Mouse (Mus musculus): ENCODE data around the gene Tns1. TPM values are rescaled to one million over a fixed set of nuclear protein-coding genes. Genes with fewer than 3 reads are reported as not detected.

The Tns1 gene
- polyA plus RNA-seq, 1 experiment from 2014 or later: 65.4 TPM

DNA sequence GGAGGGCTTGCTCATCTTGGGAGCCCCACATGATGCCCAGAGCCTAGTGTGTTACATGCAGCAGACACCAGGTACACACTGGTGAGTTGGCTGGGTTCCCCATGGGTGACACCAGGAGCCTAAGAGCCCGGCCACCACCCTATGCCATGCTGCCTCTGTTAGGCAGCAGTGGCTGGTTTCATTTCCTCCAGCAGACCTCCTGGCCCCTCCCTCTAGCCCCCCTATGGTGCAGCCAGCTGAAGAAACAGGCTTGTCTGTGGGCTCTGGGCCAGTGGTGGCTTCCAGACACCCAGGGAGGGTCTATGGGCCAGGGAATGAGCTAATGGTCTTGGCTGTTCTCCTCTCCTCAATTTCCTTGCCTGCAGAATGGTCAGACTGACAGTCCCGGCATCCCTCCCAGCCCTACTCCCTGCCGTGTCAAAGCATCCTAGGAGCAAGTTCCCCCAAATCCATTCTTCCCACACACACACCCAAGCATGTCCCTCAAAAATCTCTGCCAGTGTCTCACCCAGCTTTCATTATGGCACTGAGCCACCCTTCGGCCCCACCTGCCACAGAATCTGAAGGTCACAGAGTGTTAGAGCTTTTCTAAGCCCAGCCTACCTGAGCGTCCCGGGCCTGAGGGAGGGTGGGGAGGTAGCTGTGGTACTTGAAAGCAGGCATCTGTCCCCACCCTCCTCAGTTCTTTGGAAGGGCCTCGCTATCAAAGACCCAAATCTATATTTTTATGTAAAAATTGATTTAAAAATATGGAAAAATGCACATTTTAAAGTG is 29.6 kb downstream of the Tns1 start:
- no peak overlapping the region for H3K4me3 ChIP-seq (replicated peaks; ENCODE audit: low read depth, low read length)
- H3K9ac ChIP-seq (ENCODE audit: low read depth, low read length): no peak overlapping the region
- no peak overlapping the region for H3K27ac ChIP-seq
- no peak for TF ChIP-seq CTCF (IDR thresholded peaks at IDR 0.05; ENCODE audit: low read depth)
- H3K27me3 ChIP-seq (ENCODE audit: insufficient read depth, low read length): no peaks in the 10 kb centered on the region
- no peak overlapping the region for H3K4me2 ChIP-seq (ENCODE audit: low read length)
- ATAC-seq (replicated peaks; ENCODE audit: low FRiP score, low read depth) (no peak), DNase-seq (ENCODE audit: low spot score) (no peak)
- peaks cover 19% of the 10 kb centered on the region for H3K4me1 ChIP-seq (replicated peaks; ENCODE audit: insufficient read depth, low read length)
- H3K36me3 ChIP-seq (ENCODE audit: insufficient read depth, low read length): no peaks in the 10 kb centered on the region
- 55% methylated on average over 7 of the region's 7 CpGs for WGBS
- no peaks in the 10 kb centered on the region for H3K9me3 ChIP-seq (replicated peaks; ENCODE audit: low read length)

DNA sequence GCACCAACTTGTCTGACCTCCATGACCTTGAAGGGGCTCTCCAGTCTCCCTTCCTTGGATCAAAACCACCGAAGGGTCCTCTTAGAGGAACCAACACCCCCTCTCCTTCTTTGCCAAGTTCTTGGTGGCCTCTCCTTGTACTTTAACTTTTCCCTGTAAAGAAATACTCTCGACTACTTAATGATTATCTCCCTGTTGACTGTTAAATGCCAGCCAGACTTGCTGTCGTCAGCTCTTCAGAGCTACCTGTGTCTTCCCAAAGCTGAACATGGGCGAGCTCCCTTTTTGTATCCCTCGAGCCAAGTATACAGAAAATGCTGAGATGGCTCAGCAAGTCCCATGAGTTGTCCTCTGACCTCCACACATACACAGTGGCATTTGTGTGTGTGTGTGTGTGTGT is 30.8 kb downstream of the Tns1 start:
- Histone ChIP-seq H3K9me3 (replicated peaks; ENCODE audit: low read length) (no peaks in the 10 kb centered on the region), H3K4me3 (replicated peaks; ENCODE audit: low read depth, low read length) (no peak overlapping the region), H3K36me3 (ENCODE audit: insufficient read depth, low read length) (no peaks in the 10 kb centered on the region), H3K27ac (peak overlapping the region; percentile 19), H3K9ac (ENCODE audit: low read depth, low read length) (no peak overlapping the region), H3K4me2 (ENCODE audit: low read length) (no peak overlapping the region), H3K4me1 (replicated peaks; ENCODE audit: insufficient read depth, low read length) (peaks cover 12% of the 10 kb centered on the region), H3K27me3 (ENCODE audit: insufficient read depth, low read length) (no peaks in the 10 kb centered on the region)
- 67% methylated on average over 5 of the region's 5 CpGs for WGBS
- no peak for TF ChIP-seq CTCF (IDR thresholded peaks at IDR 0.05; ENCODE audit: low read depth)
- ATAC-seq (replicated peaks; ENCODE audit: low FRiP score, low read depth) (no peak), DNase-seq (ENCODE audit: low spot score) (no peak)

DNA sequence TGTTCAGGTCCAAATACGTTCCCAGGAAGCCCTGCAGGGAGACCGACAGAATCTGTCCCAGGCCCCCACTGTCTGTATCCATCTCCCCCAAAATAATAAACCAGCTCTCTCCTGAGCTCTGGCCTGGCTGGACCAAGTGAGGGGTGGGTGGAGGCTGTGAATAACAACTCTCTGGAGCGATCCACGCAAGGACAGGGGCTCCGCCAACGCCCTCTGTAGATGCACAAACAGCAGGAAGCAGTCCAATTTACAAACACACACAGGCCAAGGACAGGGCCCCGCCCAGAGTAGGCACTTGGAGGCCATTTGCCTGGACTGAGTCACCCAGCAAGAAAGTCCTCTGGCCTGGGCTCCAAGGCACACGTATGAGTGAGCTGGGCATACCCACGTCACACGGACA is 32.0 kb downstream of the Tns1 start:
- H3K4me2 ChIP-seq (ENCODE audit: low read length): no peak overlapping the region
- 58% methylated on average over 10 of the region's 10 CpGs for WGBS
- ATAC-seq (replicated peaks; ENCODE audit: low FRiP score, low read depth): no peak; the same call in 1 of the 2 replicates

DNA sequence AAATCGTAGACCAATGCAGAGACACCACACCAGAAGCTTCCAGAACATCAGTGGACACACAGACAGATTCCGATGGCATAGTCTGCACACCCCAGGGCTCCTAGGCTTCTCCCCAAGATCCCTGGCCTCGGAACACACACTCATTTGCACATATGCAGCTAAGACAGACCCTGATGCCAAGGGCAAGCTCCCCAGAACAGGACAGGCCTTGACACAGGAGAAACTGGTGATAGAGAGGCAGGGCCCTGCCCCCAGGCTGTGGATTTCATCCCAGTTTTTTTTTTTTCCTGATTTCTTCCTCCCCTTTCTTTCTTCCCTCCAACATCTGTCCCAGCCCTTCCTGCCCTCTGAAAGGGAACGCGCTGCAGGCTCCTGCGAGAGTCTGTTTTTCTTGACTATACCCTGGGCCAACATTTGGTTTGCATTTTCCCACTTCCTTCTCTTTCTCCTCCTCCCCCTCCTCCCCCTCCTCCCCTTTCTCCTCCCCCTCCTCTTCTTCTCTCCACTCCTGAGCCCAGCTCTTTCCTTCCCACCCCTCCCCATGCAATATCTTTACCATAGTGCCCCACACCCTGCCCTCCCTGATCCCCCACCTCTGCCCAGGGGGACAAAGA is 32.5 kb downstream of the Tns1 start:
- 37% methylated on average over 6 of the region's 6 CpGs for WGBS
- H3K36me3 ChIP-seq (ENCODE audit: insufficient read depth, low read length): no peaks in the 10 kb centered on the region
- peak overlapping the region; percentile 68 for H3K27ac ChIP-seq
- peaks cover 12% of the 10 kb centered on the region; the same call in 1 of the 2 replicates for H3K4me1 ChIP-seq (replicated peaks; ENCODE audit: insufficient read depth, low read length)
- TF ChIP-seq CTCF (IDR thresholded peaks at IDR 0.05; ENCODE audit: low read depth): no peak
- no peaks in the 10 kb centered on the region for H3K27me3 ChIP-seq (ENCODE audit: insufficient read depth, low read length)
- DNase-seq (ENCODE audit: low spot score): no peak
- no peak overlapping the region for H3K9ac ChIP-seq (ENCODE audit: low read depth, low read length)
- H3K4me2 ChIP-seq (ENCODE audit: low read length): peak overlapping the region; percentile 45; the same call in 1 of the 2 replicates
- ATAC-seq (replicated peaks; ENCODE audit: low FRiP score, low read depth): no peak
- H3K4me3 ChIP-seq (replicated peaks; ENCODE audit: low read depth, low read length): no peak overlapping the region
- no peaks in the 10 kb centered on the region for H3K9me3 ChIP-seq (replicated peaks; ENCODE audit: low read length)

More for the DNA sequence above, 32.0 kb downstream of the Tns1 start:
- H3K36me3 ChIP-seq (ENCODE audit: insufficient read depth, low read length): no peaks in the 10 kb centered on the region
- no peaks in the 10 kb centered on the region for H3K27me3 ChIP-seq (ENCODE audit: insufficient read depth, low read length)
- no peak for TF ChIP-seq CTCF (IDR thresholded peaks at IDR 0.05; ENCODE audit: low read depth)
- peaks cover 12% of the 10 kb centered on the region; the same call in 1 of the 2 replicates for H3K4me1 ChIP-seq (replicated peaks; ENCODE audit: insufficient read depth, low read length)
- H3K9me3 ChIP-seq (replicated peaks; ENCODE audit: low read length): no peaks in the 10 kb centered on the region
- no peak overlapping the region for H3K9ac ChIP-seq (ENCODE audit: low read depth, low read length)
- no peak for DNase-seq (ENCODE audit: low spot score)
- no peak overlapping the region for H3K4me3 ChIP-seq (replicated peaks; ENCODE audit: low read depth, low read length)
- H3K27ac ChIP-seq: peak overlapping the region; percentile 47; the same call in 1 of the 2 replicates

DNA sequence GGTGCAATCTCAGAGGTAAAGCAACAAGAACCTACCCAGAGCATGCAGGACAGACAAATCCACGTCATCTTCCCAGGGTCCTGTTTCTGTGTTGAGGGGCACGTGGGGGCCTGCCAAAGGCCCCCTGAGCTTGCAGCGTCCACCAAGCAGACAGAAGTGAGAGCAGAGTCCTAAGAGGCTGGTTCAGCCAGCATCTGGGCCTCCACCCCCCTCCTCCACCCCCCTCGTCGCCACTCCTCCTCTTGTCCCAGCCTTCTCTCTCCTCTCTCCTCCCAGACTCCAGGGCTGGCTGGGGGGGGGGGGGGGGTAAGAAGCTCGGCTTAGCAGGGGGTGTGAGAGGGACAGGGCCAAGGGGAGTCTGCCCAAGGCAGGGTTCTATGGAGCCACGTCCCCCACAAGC is 33.1 kb downstream of the Tns1 start:
- Histone ChIP-seq H3K4me3 (replicated peaks; ENCODE audit: low read depth, low read length) (peak overlapping the region; percentile 21), H3K27ac (peak overlapping the region; percentile 68), H3K27me3 (ENCODE audit: insufficient read depth, low read length) (no peaks in the 10 kb centered on the region), H3K36me3 (ENCODE audit: insufficient read depth, low read length) (no peaks in the 10 kb centered on the region), H3K4me1 (replicated peaks; ENCODE audit: insufficient read depth, low read length) (peaks cover 12% of the 10 kb centered on the region; the same call in 1 of the 2 replicates), H3K9me3 (replicated peaks; ENCODE audit: low read length) (no peaks in the 10 kb centered on the region), H3K4me2 (ENCODE audit: low read length) (peak overlapping the region; percentile 45), H3K9ac (ENCODE audit: low read depth, low read length) (0 out of 2 replicates have a peak overlapping the region, but pooled peaks have one; percentile 27)
- TF ChIP-seq CTCF (IDR thresholded peaks at IDR 0.05; ENCODE audit: low read depth): no peak
- no peak for ATAC-seq (replicated peaks; ENCODE audit: low FRiP score, low read depth)
- WGBS: 26% methylated on average over 6 of the region's 7 CpGs
- no peak for DNase-seq (ENCODE audit: low spot score)

DNA sequence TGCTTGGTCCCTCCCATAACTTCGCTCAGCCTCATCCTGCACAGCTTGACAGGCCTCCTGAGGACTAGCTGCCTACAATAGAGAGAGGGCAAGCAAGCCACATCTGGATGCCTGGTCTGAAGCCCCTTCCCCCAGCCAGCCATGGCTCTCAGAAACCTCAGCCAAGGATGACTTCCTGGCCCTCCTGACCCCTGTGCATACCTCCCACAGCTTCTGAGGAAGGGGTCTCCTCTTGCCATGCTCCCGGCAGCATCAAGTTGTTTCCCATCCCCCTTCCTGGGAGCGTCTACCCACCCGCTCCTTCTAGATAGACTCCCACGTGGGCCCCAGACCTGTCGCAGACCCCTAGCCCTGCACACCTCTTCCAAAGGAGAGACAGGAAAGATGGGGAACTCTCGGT is 33.9 kb downstream of the Tns1 start:
- H3K27me3 ChIP-seq (ENCODE audit: insufficient read depth, low read length): no peaks in the 10 kb centered on the region
- no peak for ATAC-seq (replicated peaks; ENCODE audit: low FRiP score, low read depth)
- TF ChIP-seq CTCF (IDR thresholded peaks at IDR 0.05; ENCODE audit: low read depth): no peak
- no peak overlapping the region for H3K27ac ChIP-seq
- H3K9ac ChIP-seq (ENCODE audit: low read depth, low read length): peak overlapping the region; percentile 28; the same call in 1 of the 2 replicates
- H3K4me2 ChIP-seq (ENCODE audit: low read length): peak overlapping the region; percentile 45
- no peak for DNase-seq (ENCODE audit: low spot score)
- H3K4me3 ChIP-seq (replicated peaks; ENCODE audit: low read depth, low read length): peak overlapping the region; percentile 21
- no peaks in the 10 kb centered on the region for H3K9me3 ChIP-seq (replicated peaks; ENCODE audit: low read length)
- WGBS: 23% methylated on average over 7 of the region's 7 CpGs
- peaks cover 12% of the 10 kb centered on the region; the same call in 1 of the 2 replicates for H3K4me1 ChIP-seq (replicated peaks; ENCODE audit: insufficient read depth, low read length)
- no peaks in the 10 kb centered on the region for H3K36me3 ChIP-seq (ENCODE audit: insufficient read depth, low read length)

Data from kidney, postnatal 0 days (tissue).